Mouse (Mus musculus): ENCODE measurements around the gene Mrpl17. TPM values are rescaled to one million over a fixed set of nuclear protein-coding genes. Genes with fewer than 3 reads are reported as not detected.
A peak's percentile ranks its signal among the peaks of the same experiment; 100 is the strongest.

Gene Mrpl17
- polyA plus RNA-seq, 2 experiments = 136 to 222 TPM

DNA sequence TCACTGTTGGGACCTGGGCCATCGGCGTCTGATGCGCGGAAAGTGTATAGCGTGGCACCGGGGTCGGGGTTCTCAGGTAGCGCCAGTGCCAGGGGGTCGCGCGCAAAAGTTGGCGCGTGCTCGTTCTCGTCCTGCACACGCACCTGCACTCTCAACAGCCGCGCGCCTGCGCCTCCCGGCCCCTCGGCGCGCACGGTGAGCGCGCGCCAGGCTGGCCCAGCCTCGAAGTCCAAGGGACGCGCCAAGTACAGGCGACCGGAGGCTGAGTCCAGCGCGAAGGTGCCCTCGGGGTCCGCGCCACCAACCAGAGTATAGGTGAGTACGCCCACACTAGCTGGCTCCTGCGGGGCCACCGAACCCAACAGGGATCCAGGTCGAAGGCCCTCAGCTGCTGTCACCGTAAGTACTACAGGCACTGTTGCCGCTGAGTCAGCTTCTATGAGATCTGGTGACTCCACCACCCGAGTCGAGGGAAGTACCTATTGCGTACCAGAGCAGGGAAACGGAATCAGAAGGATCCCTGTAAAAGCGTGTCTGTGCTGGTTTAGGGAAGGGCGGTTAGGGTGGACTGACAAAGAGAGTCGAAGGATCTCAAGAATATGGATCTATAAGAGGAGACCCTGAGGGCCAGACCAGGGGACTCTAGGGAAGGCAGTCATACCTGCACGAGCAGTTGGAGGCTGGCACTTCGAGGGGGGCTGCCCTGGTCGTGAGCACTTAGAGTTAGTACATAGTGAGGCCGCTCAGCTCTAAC, 48.2 kb downstream of the Mrpl17 start:
- DNase-seq (ENCODE audit: low read depth in 3 of 3, low spot score in 3 of 3) (no peak), ATAC-seq (ENCODE audit: insufficient read depth) (no peak)
- Histone ChIP-seq H3K27ac (no peak overlapping the region), H3K4me1 (replicated peaks; ENCODE audit: control insufficient read depth in 2 of 2, insufficient read depth in 2 of 2, low read length in 1 of 2) (peaks cover 0 to 3% of the 10 kb centered on the region in 2 experiments; a peak in 1 of 4 replicates), H3K27me3 (ENCODE audit: control insufficient read depth, insufficient read depth, low read length) (peaks cover 11% of the 10 kb centered on the region), H3K36me3 (replicated peaks; ENCODE audit: control insufficient read depth, insufficient read depth, low read depth) (no peaks in the 10 kb centered on the region), H3K4me3 (ENCODE audit: insufficient read depth in 1 of 2, low read depth in 2 of 2, low read length in 2 of 2) (peak overlapping the region in 1 of 2 experiments; percentile 16; a peak in 2 of 4 replicates), H3K9ac (replicated peaks) (no peak overlapping the region), H3K4me2 (ENCODE audit: low read depth) (peak overlapping the region; percentile 48), H3K9me3 (ENCODE audit: control insufficient read depth, low read length) (no peaks in the 10 kb centered on the region)
- TF ChIP-seq CTCF (IDR thresholded peaks at IDR 0.05; ENCODE audit: low read depth) = no peak
- no peak for TF ChIP-seq EP300 (IDR thresholded peaks at IDR 0.05; ENCODE audit: low read depth)
- WGBS (ENCODE audit: insufficient replicate concordance) = 12% methylated on average over 55 of the region's 55 CpGs

DNA sequence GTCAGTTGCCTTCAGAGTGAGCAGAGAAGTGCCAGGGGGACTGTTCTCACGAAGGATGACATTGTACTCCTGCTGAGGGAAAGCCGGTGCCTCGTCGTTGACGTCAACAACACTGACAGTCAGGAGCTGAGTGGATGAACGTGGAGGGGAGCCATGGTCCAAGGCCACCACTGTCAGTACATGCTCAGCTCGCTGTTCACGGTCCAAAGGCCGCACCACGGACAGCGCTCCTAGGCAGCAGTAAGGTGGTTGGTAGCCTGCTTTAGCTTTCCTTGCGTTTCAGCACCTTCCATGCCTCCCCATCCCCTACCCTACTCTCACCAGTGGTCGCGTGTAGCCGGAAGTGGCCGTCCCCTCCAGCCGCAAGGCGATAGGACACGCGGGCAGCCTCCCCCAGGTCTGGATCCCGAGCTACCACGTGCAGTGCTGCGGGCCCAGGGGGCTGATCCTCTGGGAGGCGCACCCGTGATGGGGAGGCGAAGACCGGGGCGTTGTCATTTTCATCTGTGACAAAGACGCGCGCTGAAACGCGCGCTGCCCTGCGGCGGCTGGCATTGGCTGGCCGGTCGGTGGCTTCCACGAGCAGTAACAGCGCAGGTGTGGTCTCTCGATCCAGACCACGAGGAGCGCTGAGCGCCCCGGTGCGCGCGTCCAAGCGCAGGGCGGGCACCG, 49.0 kb downstream of the Mrpl17 start:
- H3K4me3 ChIP-seq (ENCODE audit: insufficient read depth in 1 of 2, low read depth in 2 of 2, low read length in 2 of 2) = peak overlapping the region in 1 of 2 experiments; percentile 16; a peak in 2 of 4 replicates
- H3K4me2 ChIP-seq (ENCODE audit: low read depth) = peak overlapping the region; percentile 48
- no peaks in the 10 kb centered on the region for H3K4me1 ChIP-seq (replicated peaks; ENCODE audit: control insufficient read depth in 2 of 2, insufficient read depth in 2 of 2, low read length in 1 of 2)
- 7% methylated on average over 51 of the region's 51 CpGs for WGBS (ENCODE audit: insufficient replicate concordance)
- no peaks in the 10 kb centered on the region for H3K36me3 ChIP-seq (replicated peaks; ENCODE audit: control insufficient read depth, insufficient read depth, low read depth)
- no peaks in the 10 kb centered on the region for H3K9me3 ChIP-seq (ENCODE audit: control insufficient read depth, low read length)
- H3K9ac ChIP-seq (replicated peaks) = no peak overlapping the region
- peaks cover 11% of the 10 kb centered on the region for H3K27me3 ChIP-seq (ENCODE audit: control insufficient read depth, insufficient read depth, low read length)
- DNase-seq (ENCODE audit: low read depth in 3 of 3, low spot score in 3 of 3) (no peak), ATAC-seq (ENCODE audit: insufficient read depth) (peak; percentile 31; the same call in 1 of the 2 replicates)
- no peak overlapping the region for H3K27ac ChIP-seq
- TF ChIP-seq EP300 (IDR thresholded peaks at IDR 0.05; ENCODE audit: low read depth) (no peak), CTCF (IDR thresholded peaks at IDR 0.05; ENCODE audit: low read depth) (no peak)

DNA sequence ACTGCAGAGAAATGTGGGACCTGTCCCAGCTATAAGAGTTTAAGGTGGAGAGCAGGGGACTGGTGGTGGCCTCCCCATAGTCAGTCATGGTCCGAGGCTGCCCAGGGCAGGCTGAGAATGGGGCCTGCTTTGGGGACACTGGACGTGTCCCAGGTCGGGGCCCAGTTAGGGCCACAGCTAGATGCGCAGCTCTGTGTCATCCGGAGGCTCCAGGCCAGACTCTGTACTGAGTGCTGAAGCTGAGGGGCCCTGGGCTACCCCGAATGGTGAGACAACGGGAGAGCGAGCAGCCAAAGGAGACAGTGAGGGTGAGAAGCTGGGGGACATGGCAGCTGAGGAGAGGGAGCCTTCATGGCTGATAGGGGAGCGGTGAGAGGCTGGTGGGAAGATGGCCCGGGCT, 57.6 kb downstream of the Mrpl17 start:
- DNase-seq (ENCODE audit: low read depth in 3 of 3, low spot score in 3 of 3) = no peak

More for the DNA sequence above, 57.6 kb downstream of the Mrpl17 start:
- no peaks in the 10 kb centered on the region for H3K36me3 ChIP-seq (replicated peaks; ENCODE audit: control insufficient read depth, insufficient read depth, low read depth)
- H3K4me1 ChIP-seq (replicated peaks; ENCODE audit: control insufficient read depth in 2 of 2, insufficient read depth in 2 of 2, low read length in 1 of 2) = peaks cover 6 to 7% of the 10 kb centered on the region in 2 experiments
- no peaks in the 10 kb centered on the region for H3K27me3 ChIP-seq (ENCODE audit: control insufficient read depth, insufficient read depth, low read length)
- H3K27ac ChIP-seq = no peak overlapping the region
- no peak overlapping the region for H3K9ac ChIP-seq (replicated peaks)
- H3K4me2 ChIP-seq (ENCODE audit: low read depth) = no peak overlapping the region
- 73% methylated on average over 10 of the region's 10 CpGs for WGBS (ENCODE audit: insufficient replicate concordance)
- ATAC-seq (ENCODE audit: insufficient read depth) = no peak
- TF ChIP-seq EP300 (IDR thresholded peaks at IDR 0.05; ENCODE audit: low read depth) (no peak), CTCF (IDR thresholded peaks at IDR 0.05; ENCODE audit: low read depth) (no peak)
- no peak overlapping the region for H3K4me3 ChIP-seq (ENCODE audit: insufficient read depth in 1 of 2, low read depth in 2 of 2, low read length in 2 of 2)
- no peaks in the 10 kb centered on the region for H3K9me3 ChIP-seq (ENCODE audit: control insufficient read depth, low read length)

Other genes with a start within 250 kb of the Mrpl17 start
- gene Apbb1, start 229.4 kb downstream of the Mrpl17 start, polyA plus RNA-seq (2012; rRNA removed) = 2.1 and 3.0 TPM in 2 replicates
- 1.6 and 2.3 TPM in 2 replicates for gene Apbb1, start 229.4 kb downstream of the Mrpl17 start, polyA plus RNA-seq (2014; fragmentation: Nextera tagmentation; extraction: Ambion mirVana)
- gene Hpx, start 211.0 kb downstream of the Mrpl17 start, polyA plus RNA-seq (2012; rRNA removed) = 203 and 207 TPM in 2 replicates
- gene Hpx, start 211.0 kb downstream of the Mrpl17 start, polyA plus RNA-seq (2014; fragmentation: Nextera tagmentation; extraction: Ambion mirVana) = 276 and 285 TPM in 2 replicates
- 3.8 and 4.3 TPM in 2 replicates for gene Trim3, start 177.5 kb downstream of the Mrpl17 start, polyA plus RNA-seq (2012; rRNA removed)
- gene Trim3, start 177.5 kb downstream of the Mrpl17 start, polyA plus RNA-seq (2014; fragmentation: Nextera tagmentation; extraction: Ambion mirVana) = 1.9 and 2.2 TPM in 2 replicates
- 47.6 and 58.7 TPM in 2 replicates for gene Timm10b, start 171.0 kb downstream of the Mrpl17 start, polyA plus RNA-seq (2012; rRNA removed)
- gene Timm10b, start 171.0 kb downstream of the Mrpl17 start, polyA plus RNA-seq (2014; fragmentation: Nextera tagmentation; extraction: Ambion mirVana) = 120 and 122 TPM in 2 replicates
- 11.2 and 15.4 TPM in 2 replicates for gene Arfip2, start 170.7 kb downstream of the Mrpl17 start, polyA plus RNA-seq (2012; rRNA removed)
- gene Arfip2, start 170.7 kb downstream of the Mrpl17 start, polyA plus RNA-seq (2014; fragmentation: Nextera tagmentation; extraction: Ambion mirVana) = 12.3 and 14.6 TPM in 2 replicates
- 42.2 and 69.5 TPM in 2 replicates for gene Gm45799, start 170.5 kb downstream of the Mrpl17 start, polyA plus RNA-seq (2012; rRNA removed)
- 24.6 and 26.1 TPM in 2 replicates for gene Gm45799, start 170.5 kb downstream of the Mrpl17 start, polyA plus RNA-seq (2014; fragmentation: Nextera tagmentation; extraction: Ambion mirVana)
- gene Dnhd1, start 160.3 kb downstream of the Mrpl17 start, polyA plus RNA-seq (2012; rRNA removed) = 0.57 and 0.70 TPM in 2 replicates
- gene Dnhd1, start 160.3 kb downstream of the Mrpl17 start, polyA plus RNA-seq (2014; fragmentation: Nextera tagmentation; extraction: Ambion mirVana) = 0.11 and 0.14 TPM in 2 replicates
- 56.7 and 71.1 TPM in 2 replicates for gene Ilk, start 74.5 kb downstream of the Mrpl17 start, polyA plus RNA-seq (2012; rRNA removed)
- 110 and 118 TPM in 2 replicates for gene Ilk, start 74.5 kb downstream of the Mrpl17 start, polyA plus RNA-seq (2014; fragmentation: Nextera tagmentation; extraction: Ambion mirVana)
- gene Rrp8, start 73.7 kb downstream of the Mrpl17 start, polyA plus RNA-seq (2012; rRNA removed) = 6.5 and 7.0 TPM in 2 replicates
- gene Rrp8, start 73.7 kb downstream of the Mrpl17 start, polyA plus RNA-seq (2014; fragmentation: Nextera tagmentation; extraction: Ambion mirVana) = 9.2 and 13.6 TPM in 2 replicates
- 149 and 197 TPM in 2 replicates for gene Taf10, start 66.7 kb downstream of the Mrpl17 start, polyA plus RNA-seq (2012; rRNA removed)
- 163 and 167 TPM in 2 replicates for gene Taf10, start 66.7 kb downstream of the Mrpl17 start, polyA plus RNA-seq (2014; fragmentation: Nextera tagmentation; extraction: Ambion mirVana)
- gene Tpp1, start 58.9 kb downstream of the Mrpl17 start, polyA plus RNA-seq (2012; rRNA removed) = 34.1 and 41.9 TPM in 2 replicates
- gene Tpp1, start 58.9 kb downstream of the Mrpl17 start, polyA plus RNA-seq (2014; fragmentation: Nextera tagmentation; extraction: Ambion mirVana) = 55.2 and 60.7 TPM in 2 replicates
- 0.57 and 0.71 TPM in 2 replicates for gene Dchs1, start 23.4 kb downstream of the Mrpl17 start, polyA plus RNA-seq (2012; rRNA removed)
- gene Dchs1, start 23.4 kb downstream of the Mrpl17 start, polyA plus RNA-seq (2014; fragmentation: Nextera tagmentation; extraction: Ambion mirVana) = 0.48 and 0.62 TPM in 2 replicates
- 0.42 and 0.45 TPM in 2 replicates for gene Gm4070, start 142.9 kb upstream of the Mrpl17 start, polyA plus RNA-seq (2012; rRNA removed)
- 0.79 and 0.92 TPM in 2 replicates for gene Gm4070, start 142.9 kb upstream of the Mrpl17 start, polyA plus RNA-seq (2014; fragmentation: Nextera tagmentation; extraction: Ambion mirVana)

Data from liver, embryonic 14.5 days (tissue).